Mouse (Mus musculus) A20 (cell line): ENCODE results near the gene Pik3ap1.
"Not testable (repeated sequence)": the region's sequence is repeated elsewhere in the genome, so short reads cannot be mapped to it uniquely, and the experiment has no call there.

Experiments
- DNase-seq: peaks from one replicate; pipeline ENCODE4 v3.0.0-alpha.2; 2011; ENCODE audit warnings: low read depth, low spot score

Gene Pik3ap1

GRCm38 (mm10) chr19:41332986-41333385 lies 51.9 kb downstream of the Pik3ap1 start:
- no peak for DNase-seq

GRCm38 (mm10) chr19:41332228-41332627 lies 52.7 kb downstream of the Pik3ap1 start:
- peak; percentile 47 for DNase-seq

GRCm38 (mm10) chr19:41330401-41330800 lies 54.5 kb downstream of the Pik3ap1 start:
- no peak for DNase-seq

DNA sequence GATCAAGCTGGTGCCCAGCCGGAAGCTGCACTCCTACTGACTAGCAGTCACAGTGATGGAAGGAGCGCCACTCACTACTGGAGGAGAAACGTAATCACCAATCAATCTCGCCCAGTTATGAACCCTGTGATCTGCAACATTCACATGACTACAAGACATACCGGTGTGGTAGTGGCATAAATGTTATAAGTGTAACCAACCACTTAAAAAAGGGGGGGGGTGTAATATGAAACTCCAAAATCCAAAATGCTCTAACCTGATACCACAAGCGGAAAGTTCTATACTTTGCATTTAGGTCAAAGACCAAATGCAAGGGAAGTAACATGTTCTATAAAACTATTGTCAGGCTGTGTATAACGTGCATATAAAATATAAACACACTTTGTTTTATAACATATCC lies 54.9 kb downstream of the Pik3ap1 start:
- no peak for DNase-seq

DNA sequence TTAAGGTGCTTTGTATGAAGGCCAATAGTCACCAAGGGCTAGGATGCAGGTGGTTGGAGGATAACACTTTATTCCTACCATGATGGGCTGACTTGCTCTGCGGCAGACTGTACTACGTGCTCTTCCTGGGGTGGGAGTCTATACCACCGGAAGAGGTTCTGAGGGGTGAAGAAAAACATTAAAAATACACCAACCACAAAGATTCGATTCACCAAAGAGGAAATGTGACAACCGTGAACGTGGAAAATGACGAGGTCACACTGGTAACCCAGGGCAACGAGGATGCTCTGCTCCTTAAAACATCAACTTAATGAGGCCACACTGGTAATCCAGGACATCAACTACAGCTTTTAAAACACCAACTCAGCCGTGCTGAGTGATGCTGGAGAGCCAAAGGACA lies 56.2 kb downstream of the Pik3ap1 start:
- DNase-seq = no peak

DNA sequence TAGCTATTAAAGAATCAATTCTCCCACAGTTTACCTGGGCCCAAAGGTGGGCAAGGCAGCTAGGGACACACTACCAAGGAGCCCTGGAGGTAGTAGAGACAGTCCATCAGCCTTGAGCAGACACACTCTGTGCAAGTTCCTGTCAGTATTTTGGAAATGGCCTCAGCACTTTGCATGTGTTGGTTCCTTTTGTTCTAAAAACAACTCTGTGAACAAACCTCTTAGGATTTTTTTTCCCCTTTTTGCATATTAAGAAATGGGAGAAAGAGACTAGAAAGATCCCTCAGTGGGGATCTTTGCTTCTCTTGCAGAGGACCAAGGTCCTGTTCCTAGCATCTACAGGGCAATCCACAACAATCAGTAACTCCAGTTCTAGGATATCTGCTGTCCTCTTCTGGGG lies 61.1 kb downstream of the Pik3ap1 start:
- no peak for DNase-seq

GRCm38 (mm10) chr19:41323125-41323524 lies 61.8 kb downstream of the Pik3ap1 start:
- DNase-seq = no peak

- DNase-seq = peak; percentile 23
Observed at GRCm38 (mm10) chr19:41321149-41321548, 63.8 kb downstream of the Pik3ap1 start.

GRCm38 (mm10) chr19:41317315-41318095 lies 67.4 kb downstream of the Pik3ap1 start:
- peak; percentile 59 for DNase-seq

DNA sequence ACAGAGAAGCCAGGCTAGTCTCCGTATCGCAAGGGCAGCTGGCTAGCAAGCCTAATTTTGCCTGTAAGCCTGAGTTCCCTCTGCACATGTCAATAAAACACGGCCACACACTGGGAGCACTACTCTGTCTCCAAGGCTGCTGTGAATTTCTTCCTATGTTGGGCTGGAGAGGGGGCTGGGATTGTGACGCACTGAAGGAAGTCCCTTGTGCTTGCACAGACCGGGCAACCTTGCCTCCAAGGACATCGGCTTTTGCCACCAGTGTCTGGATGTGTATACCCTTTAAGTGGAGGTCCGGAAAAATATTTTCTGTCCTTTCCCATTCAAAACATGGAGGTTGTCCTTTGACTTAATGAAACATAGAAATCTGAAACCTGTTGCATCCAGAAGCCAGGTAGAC lies 70.2 kb downstream of the Pik3ap1 start:
- no peak for DNase-seq

DNA sequence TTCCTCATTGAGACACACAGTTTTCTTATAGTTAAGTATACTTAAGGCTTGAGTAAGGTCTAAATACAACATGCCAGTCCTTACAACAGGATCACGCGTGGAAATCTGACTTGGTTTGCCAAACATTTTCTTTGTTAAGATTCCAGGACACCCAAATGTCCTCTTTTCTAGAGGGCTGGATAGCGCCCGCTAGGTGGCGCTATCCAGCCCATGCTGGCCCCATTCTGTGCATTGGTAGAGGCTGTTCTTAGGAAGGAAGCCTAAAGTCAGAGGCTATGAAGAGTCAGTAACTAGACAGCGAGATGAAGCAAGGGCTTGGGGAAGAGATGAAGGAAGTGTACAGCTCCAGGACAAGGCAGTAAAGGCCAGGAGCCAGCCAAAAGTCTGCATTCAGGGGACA lies 71.2 kb downstream of the Pik3ap1 start:
- peak; percentile 59 for DNase-seq

DNA sequence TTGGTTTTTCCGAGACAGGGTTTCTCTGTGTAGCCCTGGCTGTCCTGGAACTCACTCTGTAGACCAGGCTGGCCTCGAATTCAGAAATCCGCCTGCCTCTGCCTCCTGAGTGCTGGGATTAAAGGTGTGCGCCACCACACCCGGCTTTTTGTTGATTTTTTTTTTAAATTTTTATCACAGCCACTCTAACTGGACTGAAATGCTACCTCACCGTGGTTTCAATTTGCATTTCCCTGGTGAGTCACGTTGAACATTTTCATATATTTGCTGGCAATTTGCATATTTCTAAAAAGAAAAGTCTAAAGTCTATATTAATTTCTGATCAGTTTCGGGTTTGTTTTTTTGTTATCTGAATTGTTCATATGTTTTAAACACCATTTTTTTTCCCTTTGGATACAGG lies 72.3 kb downstream of the Pik3ap1 start:
- DNase-seq = not testable (repeated sequence)

DNA sequence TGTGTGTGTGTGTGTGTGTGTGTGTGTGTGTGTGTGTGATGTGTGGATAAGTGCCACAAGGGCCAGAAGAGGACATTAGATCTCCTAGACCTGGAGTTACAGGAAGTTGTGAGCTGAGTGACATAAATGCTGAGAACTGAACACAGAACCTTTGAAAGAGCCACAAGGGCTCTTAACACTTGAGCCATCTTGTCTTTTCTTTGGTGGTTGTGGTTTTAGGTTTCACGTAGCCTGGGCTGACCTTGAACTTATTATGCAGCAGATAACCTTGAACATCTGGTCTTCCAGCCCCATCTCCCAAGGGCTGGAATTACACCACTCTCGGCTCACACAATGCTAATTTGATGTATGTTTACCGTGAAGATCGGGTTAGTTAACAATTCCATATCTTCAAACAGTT lies 72.9 kb downstream of the Pik3ap1 start:
- no peak for DNase-seq

DNA sequence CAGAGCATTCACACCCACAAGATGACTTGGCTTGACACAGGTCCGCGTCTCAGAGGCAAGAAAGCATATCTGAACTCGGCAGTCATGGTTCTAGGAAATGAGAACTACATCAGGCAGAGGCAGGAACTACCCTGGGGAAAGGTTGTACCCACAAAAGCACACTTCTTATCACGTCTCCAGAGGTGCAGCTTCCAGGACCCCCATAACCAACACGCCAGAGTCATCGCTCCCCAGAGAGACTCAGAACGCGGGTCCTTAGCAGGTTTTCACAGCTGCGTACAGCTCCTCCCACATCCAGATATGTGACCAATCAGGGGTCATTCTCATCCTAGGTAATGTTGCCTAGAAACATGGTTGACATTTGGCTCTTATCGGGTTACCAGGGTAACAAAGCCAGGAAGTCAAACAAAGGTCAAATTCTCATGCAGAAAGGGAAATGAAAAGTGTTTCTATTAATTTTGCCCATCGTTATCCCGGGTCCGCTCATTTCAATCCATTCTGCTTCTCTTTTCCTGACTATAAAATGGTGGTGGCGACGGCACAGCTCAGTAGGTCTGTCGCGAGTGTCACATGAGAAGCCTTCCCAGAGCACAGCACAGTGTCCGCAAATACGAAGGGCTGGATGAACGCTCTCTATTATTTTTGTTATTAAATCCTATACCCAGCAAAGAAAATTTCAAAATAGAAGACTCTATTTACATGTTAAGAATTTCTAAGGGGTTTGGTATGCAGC lies 73.8 kb downstream of the Pik3ap1 start:
- DNase-seq = no peak

- DNase-seq = no peak
Observed at GRCm38 (mm10) chr19:41303933-41304332, 81.0 kb downstream of the Pik3ap1 start.

DNA sequence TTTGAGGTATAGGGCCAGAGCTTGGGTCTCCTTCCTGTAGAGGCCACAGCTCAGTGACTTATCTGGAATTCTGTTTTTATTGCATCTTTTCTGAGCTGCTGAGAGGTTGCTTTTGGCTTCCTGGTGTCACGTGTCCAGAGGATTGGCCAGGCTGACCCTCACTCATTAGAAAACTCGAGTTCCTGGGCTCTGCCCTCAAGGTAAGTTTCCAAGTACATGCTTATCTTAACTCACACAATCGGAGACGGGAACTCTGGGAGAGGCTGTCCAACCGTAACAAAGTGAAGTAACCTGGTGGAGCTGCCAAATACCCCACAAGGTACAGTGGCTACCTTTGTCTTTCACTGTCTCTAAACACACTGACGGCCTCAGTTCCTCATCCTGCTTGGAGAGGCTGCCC lies 81.5 kb downstream of the Pik3ap1 start:
- DNase-seq = no peak

GRCm38 (mm10) chr19:41301856-41302255 lies 83.0 kb downstream of the Pik3ap1 start:
- no peak for DNase-seq

DNA sequence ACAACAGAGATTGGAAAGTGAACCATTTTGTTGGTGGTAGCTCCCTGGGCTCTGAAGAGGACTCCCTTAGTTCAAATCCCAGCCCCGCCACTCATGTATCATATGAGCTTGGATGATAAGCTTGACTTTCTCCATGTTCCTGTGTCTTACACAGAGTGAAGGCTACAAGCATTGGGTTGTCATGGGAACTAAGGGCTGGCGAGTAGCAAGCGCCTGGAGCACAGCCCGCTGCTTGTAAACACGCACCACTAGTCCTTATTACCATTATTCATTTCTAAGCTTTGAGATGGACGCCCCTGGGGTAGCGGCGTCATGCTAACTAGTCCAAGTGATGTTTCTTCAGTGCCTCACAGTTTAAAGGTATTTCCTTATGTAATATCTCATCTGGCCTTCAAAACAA lies 85.5 kb downstream of the Pik3ap1 start:
- DNase-seq = no peak

GRCm38 (mm10) chr19:41290952-41291619 lies 93.8 kb downstream of the Pik3ap1 start:
- DNase-seq = peak; percentile 47

DNA sequence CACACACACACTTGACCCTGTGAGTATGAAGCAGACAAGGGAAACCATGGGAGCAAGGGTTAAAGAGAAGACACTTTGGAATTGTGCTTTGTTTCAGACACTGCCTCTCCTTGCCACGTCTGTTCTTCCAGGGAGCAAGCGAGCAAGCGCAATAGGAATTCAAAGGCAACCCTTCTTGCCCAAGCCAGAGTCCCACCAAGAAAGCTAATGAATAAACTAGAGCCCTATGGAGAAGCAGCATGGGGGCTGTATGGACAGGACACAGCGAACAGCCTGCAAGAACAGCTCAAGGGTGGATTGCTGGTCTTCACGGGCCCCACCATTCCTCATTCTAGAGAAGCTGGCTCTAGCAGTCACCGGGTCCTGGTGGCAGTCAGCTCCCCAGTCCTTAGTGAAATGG lies 96.3 kb downstream of the Pik3ap1 start:
- DNase-seq = no peak

GRCm38 (mm10) chr19:41287224-41287623 lies 97.7 kb downstream of the Pik3ap1 start:
- DNase-seq = no peak

GRCm38 (mm10) chr19:41284515-41284914 lies 100.4 kb downstream of the Pik3ap1 start:
- DNase-seq = no peak

DNA sequence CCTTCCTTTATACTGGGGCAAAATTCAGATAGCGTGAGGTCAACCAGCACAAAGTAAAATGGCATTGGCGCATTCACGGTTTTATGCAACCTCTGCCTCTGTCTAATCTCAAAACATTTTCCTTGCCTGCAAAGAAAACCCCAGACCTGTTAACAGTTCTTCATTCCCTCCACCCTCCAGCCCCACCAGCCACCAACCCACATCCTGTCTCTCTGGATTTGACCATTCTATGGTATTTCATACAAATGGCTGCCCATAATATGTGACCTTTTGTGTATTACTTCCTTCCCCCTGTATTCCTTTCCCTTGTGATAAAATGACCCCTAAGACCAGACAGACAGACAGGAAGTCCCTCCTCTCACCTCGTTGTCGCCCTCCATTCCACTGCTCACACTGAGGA lies 102.2 kb downstream of the Pik3ap1 start:
- no peak for DNase-seq
